Mouse (Mus musculus) lung, adult 2 months (tissue): Measurements from ENCODE around the gene Ly6g6d.

Experiments
- CTCF ChIP-seq: fragments of 200-500 bp; IDR thresholded peaks from 2 replicates; pipeline ENCODE4 v1.5.1; 2011; ENCODE audit warnings: mild to moderate bottlenecking, low read length, control low read depth; ENCODE audit not compliant: insufficient read depth
- POLR2A ChIP-seq: fragments of 200-500 bp; IDR thresholded peaks from 2 replicates; pipeline ENCODE4 v1.6.1; 2011; ENCODE audit warnings: low read depth, mild to moderate bottlenecking, control low read depth, low read length, borderline replicate concordance; ENCODE audit errors: extremely low read depth

- peak; percentile 14; the same call in 1 of the 2 replicates for TF ChIP-seq CTCF
- peak; percentile 80; the same call in 1 of the 2 replicates for TF ChIP-seq POLR2A
Measured at GRCm38 (mm10) chr17:35058911-35059892, 18.7 kb downstream of the Ly6g6d start, which contains the start of gene Ddah2.
